Mouse (Mus musculus): Measurements from ENCODE around the gene Hnrnpa1. TPM values are rescaled to one million over a fixed set of nuclear protein-coding genes. Genes with fewer than 3 reads are reported as not detected.

Hnrnpa1 gene
- 1,378 and 1,438 TPM in 2 replicates for polyA plus RNA-seq (2016; fragmentation: Nextera tagmentation; extraction: Ambion mirVana)

- no peaks in the 10 kb centered on the region for H3K9me3 ChIP-seq
- peak within 1 kb of the TSS; percentile 65 for H3K4me3 ChIP-seq (replicated peaks)
- under 1% methylated on average over 47 of the region's 47 CpGs for WGBS
- peak within 1 kb of the TSS; percentile 96 for H3K4me2 ChIP-seq
- peak; percentile 91 for ATAC-seq (ENCODE audit: insufficient number of reproducible peaks, insufficient read depth, low FRiP score, low TSS enrichment, low read depth)
- peaks cover 47% of the 10 kb centered on the region for H3K36me3 ChIP-seq
- peaks cover 27% of the 10 kb centered on the region for H3K4me1 ChIP-seq (replicated peaks)
- no peaks in the 10 kb centered on the region for H3K27me3 ChIP-seq
- peak within 1 kb of the TSS; percentile 95 for H3K27ac ChIP-seq
- peak within 1 kb of the TSS; percentile 84 for H3K9ac ChIP-seq (replicated peaks)
Measured at GRCm38 (mm10) chr15:103240160-103241028, at the start of gene Hnrnpa1. Gene Hnrnpa1, plus strand, starts transcription at chr15:103240432.

GRCm38 (mm10) chr15:103190531-103191462, 49.4 kb upstream of the Hnrnpa1 start:
- no peak for ATAC-seq (ENCODE audit: insufficient number of reproducible peaks, insufficient read depth, low FRiP score, low TSS enrichment, low read depth)
- Histone ChIP-seq H3K9ac (replicated peaks) (0 out of 2 replicates have a peak overlapping the region, but pooled peaks have one; percentile 27), H3K4me1 (replicated peaks) (peaks cover 11% of the 10 kb centered on the region; the same call in 1 of the 2 replicates), H3K9me3 (no peaks in the 10 kb centered on the region), H3K27me3 (no peaks in the 10 kb centered on the region), H3K4me3 (replicated peaks) (no peak overlapping the region), H3K27ac (peak overlapping the region; percentile 41; the same call in 1 of the 2 replicates), H3K36me3 (peaks cover 66% of the 10 kb centered on the region), H3K4me2 (no peak overlapping the region)
- 38% methylated on average over 10 of the region's 10 CpGs for WGBS

GRCm38 (mm10) chr15:103193606-103194005, 46.6 kb upstream of the Hnrnpa1 start:
- Histone ChIP-seq H3K27ac (no peak overlapping the region), H3K36me3 (peaks cover 94% of the 10 kb centered on the region), H3K4me2 (no peak overlapping the region)

GRCm38 (mm10) chr15:103196835-103197234, 43.4 kb upstream of the Hnrnpa1 start:
- Histone ChIP-seq H3K4me3 (replicated peaks) (no peak overlapping the region), H3K36me3 (peaks cover 96% of the 10 kb centered on the region), H3K27me3 (no peaks in the 10 kb centered on the region), H3K9me3 (no peaks in the 10 kb centered on the region), H3K27ac (no peak overlapping the region), H3K9ac (replicated peaks) (no peak overlapping the region), H3K4me1 (replicated peaks) (no peaks in the 10 kb centered on the region), H3K4me2 (no peak overlapping the region)
- no peak for ATAC-seq (ENCODE audit: insufficient number of reproducible peaks, insufficient read depth, low FRiP score, low TSS enrichment, low read depth)
- 86% methylated on average over 1 of the region's 1 CpGs for WGBS

More at GRCm38 (mm10) chr15:103193606-103194005, 46.6 kb upstream of the Hnrnpa1 start:
- no peak for ATAC-seq (ENCODE audit: insufficient number of reproducible peaks, insufficient read depth, low FRiP score, low TSS enrichment, low read depth)
- 87% methylated on average over 2 of the region's 2 CpGs for WGBS
- no peaks in the 10 kb centered on the region for H3K9me3 ChIP-seq
- peaks cover 11% of the 10 kb centered on the region; the same call in 1 of the 2 replicates for H3K4me1 ChIP-seq (replicated peaks)
- H3K27me3 ChIP-seq, result no peaks in the 10 kb centered on the region
- no peak overlapping the region for H3K4me3 ChIP-seq (replicated peaks)
- no peak overlapping the region for H3K9ac ChIP-seq (replicated peaks)

- Histone ChIP-seq H3K27me3 (no peaks in the 10 kb centered on the region), H3K4me3 (replicated peaks) (no peak overlapping the region), H3K36me3 (peaks cover 94% of the 10 kb centered on the region), H3K9ac (replicated peaks) (no peak overlapping the region), H3K4me1 (replicated peaks) (peaks cover 5% of the 10 kb centered on the region; the same call in 1 of the 2 replicates), H3K9me3 (no peaks in the 10 kb centered on the region), H3K4me2 (no peak overlapping the region), H3K27ac (no peak overlapping the region)
- WGBS, result 92% methylated on average over 4 of the region's 4 CpGs
- ATAC-seq (ENCODE audit: insufficient number of reproducible peaks, insufficient read depth, low FRiP score, low TSS enrichment, low read depth), result no peak
Measured at GRCm38 (mm10) chr15:103197785-103198184, 42.4 kb upstream of the Hnrnpa1 start.

- no peak for ATAC-seq (ENCODE audit: insufficient number of reproducible peaks, insufficient read depth, low FRiP score, low TSS enrichment, low read depth)
- H3K27ac ChIP-seq, result no peak overlapping the region
- H3K9me3 ChIP-seq, result no peaks in the 10 kb centered on the region
- peaks cover 5% of the 10 kb centered on the region; the same call in 1 of the 2 replicates for H3K4me1 ChIP-seq (replicated peaks)
- no peaks in the 10 kb centered on the region for H3K27me3 ChIP-seq
- 49% methylated on average over 6 of the region's 6 CpGs for WGBS
- H3K36me3 ChIP-seq, result peaks cover 93% of the 10 kb centered on the region
- H3K9ac ChIP-seq (replicated peaks), result no peak overlapping the region
- H3K4me3 ChIP-seq (replicated peaks), result no peak overlapping the region
- H3K4me2 ChIP-seq, result no peak overlapping the region
Measured at GRCm38 (mm10) chr15:103202088-103202793, 38.0 kb upstream of the Hnrnpa1 start.

GRCm38 (mm10) chr15:103205156-103205555, 35.1 kb upstream of the Hnrnpa1 start:
- no peaks in the 10 kb centered on the region for H3K27me3 ChIP-seq
- H3K4me3 ChIP-seq (replicated peaks), result no peak overlapping the region
- ATAC-seq (ENCODE audit: insufficient number of reproducible peaks, insufficient read depth, low FRiP score, low TSS enrichment, low read depth), result no peak
- peaks cover 93% of the 10 kb centered on the region for H3K36me3 ChIP-seq
- no peaks in the 10 kb centered on the region for H3K9me3 ChIP-seq
- WGBS, result 63% methylated on average over 2 of the region's 2 CpGs
- H3K4me2 ChIP-seq, result no peak overlapping the region
- peaks cover 5% of the 10 kb centered on the region; the same call in 1 of the 2 replicates for H3K4me1 ChIP-seq (replicated peaks)
- no peak overlapping the region for H3K27ac ChIP-seq
- no peak overlapping the region for H3K9ac ChIP-seq (replicated peaks)

- Histone ChIP-seq H3K4me2 (peak overlapping the region; percentile 54), H3K4me3 (replicated peaks) (peak overlapping the region; percentile 29), H3K9ac (replicated peaks) (peak overlapping the region; percentile 13; the same call in 1 of the 2 replicates), H3K27ac (peak overlapping the region; percentile 83), H3K9me3 (no peaks in the 10 kb centered on the region), H3K4me1 (replicated peaks) (peaks cover 36% of the 10 kb centered on the region), H3K36me3 (peaks cover 40% of the 10 kb centered on the region), H3K27me3 (no peaks in the 10 kb centered on the region)
- ATAC-seq (ENCODE audit: insufficient number of reproducible peaks, insufficient read depth, low FRiP score, low TSS enrichment, low read depth), result no peak
- WGBS, result 31% methylated on average over 2 of the region's 2 CpGs
Measured at GRCm38 (mm10) chr15:103214149-103214548, 26.1 kb upstream of the Hnrnpa1 start.

GRCm38 (mm10) chr15:103214971-103215907, 25.0 kb upstream of the Hnrnpa1 start:
- H3K36me3 ChIP-seq, result peaks cover 29% of the 10 kb centered on the region
- ATAC-seq (ENCODE audit: insufficient number of reproducible peaks, insufficient read depth, low FRiP score, low TSS enrichment, low read depth), result peak; percentile 91
- H3K27me3 ChIP-seq, result no peaks in the 10 kb centered on the region
- peak overlapping the region; percentile 42 for H3K9ac ChIP-seq (replicated peaks)
- H3K9me3 ChIP-seq, result no peaks in the 10 kb centered on the region
- H3K4me1 ChIP-seq (replicated peaks), result peaks cover 36% of the 10 kb centered on the region
- peak overlapping the region; percentile 98 for H3K27ac ChIP-seq
- peak overlapping the region; percentile 60 for H3K4me2 ChIP-seq
- H3K4me3 ChIP-seq (replicated peaks), result peak overlapping the region; percentile 38
- under 1% methylated on average over 15 of the region's 15 CpGs for WGBS

Measured in limb, embryonic 12.5 days (tissue).